Mouse (Mus musculus): ENCODE results near the gene Gm3404. TPM values are rescaled to one million over a fixed set of nuclear protein-coding genes. Genes with fewer than 3 reads are reported as not detected.
"Not testable (repeated sequence)": the region's sequence is repeated elsewhere in the genome, so short reads cannot be mapped to it uniquely, and the experiment has no call there.

The Gm3404 gene
- polyA plus RNA-seq (2015; fragmentation: Nextera tagmentation; extraction: Ambion mirVana), result not detected in 2 replicates

DNA sequence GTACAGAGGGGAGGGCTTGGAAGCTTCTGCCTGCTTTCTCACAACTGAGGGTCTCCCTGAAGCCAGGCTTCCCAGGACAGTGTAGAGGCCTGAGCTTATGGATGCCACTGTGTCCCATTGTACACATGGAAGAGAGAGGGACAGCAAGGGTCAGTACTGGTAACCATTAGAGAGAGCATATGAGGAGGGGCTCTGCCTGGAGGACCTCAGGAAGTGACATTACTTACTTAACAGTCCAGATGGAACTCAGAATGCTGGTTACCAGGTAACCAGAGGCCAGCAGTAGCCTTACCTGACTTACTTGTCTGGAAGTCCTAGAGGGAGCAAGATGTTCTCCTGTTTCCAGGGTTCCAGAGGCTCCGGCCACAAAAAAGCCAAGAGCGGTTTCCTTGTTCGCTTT, at the start of gene Gm3404:
Gm3404 (plus strand) TSS at position 301 of the 400 bp plus-strand sequence.
- WGBS (ENCODE audit: insufficient replicate concordance), result 79% methylated on average over 3 of the region's 3 CpGs

DNA sequence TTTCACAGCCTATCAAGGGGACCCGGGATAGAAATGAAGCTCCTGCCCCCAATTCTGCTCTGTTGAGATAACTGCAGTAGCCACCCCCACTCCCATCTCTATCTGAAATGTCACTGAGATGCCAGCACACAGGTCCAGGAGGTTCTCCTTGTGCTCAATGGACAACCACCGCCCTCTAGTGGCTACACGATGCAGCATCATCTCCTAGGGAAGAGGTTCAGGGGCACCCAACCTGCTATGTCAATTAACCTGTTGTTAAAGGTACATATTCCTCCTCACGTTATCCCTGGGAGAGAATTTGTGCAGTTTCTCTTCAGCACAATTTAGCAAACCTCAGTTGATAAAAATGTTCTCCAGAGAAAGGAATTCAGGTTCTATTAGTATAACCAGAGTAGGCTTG, 46.0 kb upstream of the Gm3404 start:
- H3K9ac ChIP-seq (ENCODE audit: low read depth, low read length); H3K27me3 ChIP-seq (ENCODE audit: control insufficient read depth, insufficient read depth, low read depth, low read length); H3K4me3 ChIP-seq (ENCODE audit: low read depth, low read length); H3K9me3 ChIP-seq (replicated peaks; ENCODE audit: control insufficient read depth, low read length); H3K36me3 ChIP-seq (ENCODE audit: control insufficient read depth, insufficient read depth); ATAC-seq (ENCODE audit: low read depth); H3K4me2 ChIP-seq (ENCODE audit: low read depth, low read length); H3K4me1 ChIP-seq (ENCODE audit: control insufficient read depth, low read depth, low read length); H3K27ac ChIP-seq (ENCODE audit: low read length): not testable (repeated sequence)
- WGBS (ENCODE audit: insufficient replicate concordance), result 9% methylated on average over 4 of the region's 4 CpGs

More for the DNA sequence above, at the start of gene Gm3404:
- not testable (repeated sequence) for H3K9ac ChIP-seq (ENCODE audit: low read depth, low read length); H3K4me3 ChIP-seq (ENCODE audit: low read depth, low read length); H3K27me3 ChIP-seq (ENCODE audit: control insufficient read depth, insufficient read depth, low read depth, low read length); H3K27ac ChIP-seq (ENCODE audit: low read length); H3K4me1 ChIP-seq (ENCODE audit: control insufficient read depth, low read depth, low read length); ATAC-seq (ENCODE audit: low read depth); H3K4me2 ChIP-seq (ENCODE audit: low read depth, low read length); H3K36me3 ChIP-seq (ENCODE audit: control insufficient read depth, insufficient read depth); H3K9me3 ChIP-seq (replicated peaks; ENCODE audit: control insufficient read depth, low read length)

DNA sequence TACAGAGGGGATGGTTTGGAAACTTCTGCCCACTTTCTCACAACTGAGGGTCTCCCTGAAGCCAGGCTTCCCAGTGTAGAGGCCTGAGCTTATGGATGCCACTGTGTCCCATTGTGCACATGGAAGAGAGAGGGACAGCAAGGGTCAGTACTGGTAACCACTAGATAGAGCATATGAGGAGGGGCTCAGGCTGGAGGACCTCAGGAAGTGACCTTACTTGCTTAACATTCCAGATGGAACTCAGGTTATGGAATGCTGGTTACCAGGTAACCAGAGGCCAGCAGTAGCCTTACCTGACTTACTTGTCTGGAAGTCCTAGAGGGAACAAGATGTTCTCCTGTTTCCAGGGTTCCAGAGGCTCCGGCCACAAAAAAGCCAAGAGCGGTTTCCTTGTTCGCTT, 43.9 kb upstream of the Gm3404 start, which contains the start of gene Gm6408:
Gm6408 (plus strand) TSS at position 301 of the 400 bp plus-strand sequence.
- H3K9me3 ChIP-seq (replicated peaks; ENCODE audit: control insufficient read depth, low read length); H3K4me3 ChIP-seq (ENCODE audit: low read depth, low read length); H3K4me2 ChIP-seq (ENCODE audit: low read depth, low read length); H3K4me1 ChIP-seq (ENCODE audit: control insufficient read depth, low read depth, low read length); H3K9ac ChIP-seq (ENCODE audit: low read depth, low read length); ATAC-seq (ENCODE audit: low read depth); H3K27me3 ChIP-seq (ENCODE audit: control insufficient read depth, insufficient read depth, low read depth, low read length); H3K27ac ChIP-seq (ENCODE audit: low read length); H3K36me3 ChIP-seq (ENCODE audit: control insufficient read depth, insufficient read depth): not testable (repeated sequence)
- WGBS (ENCODE audit: insufficient replicate concordance), result 80% methylated on average over 1 of the region's 3 CpGs

DNA sequence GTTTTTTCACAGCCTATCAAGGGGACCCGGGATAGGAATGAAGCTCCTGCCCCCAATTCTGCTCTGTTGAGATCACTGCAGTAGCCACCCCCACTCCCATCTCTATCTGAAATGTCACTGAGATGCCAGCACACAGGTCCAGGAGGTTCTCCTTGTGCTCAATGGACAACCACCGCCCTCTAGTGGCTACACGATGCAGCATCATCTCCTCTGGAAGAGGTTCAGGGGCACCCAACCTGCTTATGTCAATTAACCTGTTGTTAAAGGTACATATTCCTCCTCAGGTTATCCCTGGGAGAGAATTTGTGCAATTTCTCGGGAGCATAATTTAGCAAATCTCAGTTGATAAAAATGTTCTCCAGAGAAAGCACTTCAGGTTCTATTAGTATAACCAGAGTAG, 36.6 kb upstream of the Gm3404 start:
- not testable (repeated sequence) for H3K4me2 ChIP-seq (ENCODE audit: low read depth, low read length); ATAC-seq (ENCODE audit: low read depth); H3K9ac ChIP-seq (ENCODE audit: low read depth, low read length); H3K27ac ChIP-seq (ENCODE audit: low read length); H3K9me3 ChIP-seq (replicated peaks; ENCODE audit: control insufficient read depth, low read length); H3K4me1 ChIP-seq (ENCODE audit: control insufficient read depth, low read depth, low read length); H3K36me3 ChIP-seq (ENCODE audit: control insufficient read depth, insufficient read depth); H3K4me3 ChIP-seq (ENCODE audit: low read depth, low read length); H3K27me3 ChIP-seq (ENCODE audit: control insufficient read depth, insufficient read depth, low read depth, low read length)
- WGBS (ENCODE audit: insufficient replicate concordance), result 3% methylated on average over 3 of the region's 4 CpGs

DNA sequence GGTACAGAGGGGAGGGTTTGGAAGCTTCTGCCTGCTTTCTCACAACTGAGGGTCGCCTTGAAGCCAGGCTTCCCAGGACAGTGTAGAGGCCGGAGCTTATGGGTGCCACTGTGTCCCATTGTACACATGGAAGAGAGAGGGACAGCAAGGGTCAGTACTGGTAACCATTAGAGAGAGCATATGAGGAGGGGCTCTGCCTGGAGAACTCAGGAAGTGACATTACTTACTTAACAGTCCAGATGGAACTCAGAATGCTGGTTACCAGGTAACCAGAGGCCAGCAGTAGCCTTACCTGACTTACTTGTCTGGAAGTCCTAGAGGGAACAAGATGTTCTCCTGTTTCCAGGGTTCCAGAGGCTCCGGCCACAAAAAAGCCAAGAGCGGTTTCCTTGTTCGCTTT, 34.5 kb upstream of the Gm3404 start, which contains the start of gene Gm6370:
Gm6370 (plus strand) TSS at position 301 of the 400 bp plus-strand sequence.
- H3K36me3 ChIP-seq (ENCODE audit: control insufficient read depth, insufficient read depth); ATAC-seq (ENCODE audit: low read depth); H3K9me3 ChIP-seq (replicated peaks; ENCODE audit: control insufficient read depth, low read length); H3K27me3 ChIP-seq (ENCODE audit: control insufficient read depth, insufficient read depth, low read depth, low read length); H3K4me1 ChIP-seq (ENCODE audit: control insufficient read depth, low read depth, low read length); H3K4me3 ChIP-seq (ENCODE audit: low read depth, low read length); H3K4me2 ChIP-seq (ENCODE audit: low read depth, low read length); H3K9ac ChIP-seq (ENCODE audit: low read depth, low read length); H3K27ac ChIP-seq (ENCODE audit: low read length): not testable (repeated sequence)
- no CpG with 5 or more reads among the region's 5 CpGs for WGBS (ENCODE audit: insufficient replicate concordance)

DNA sequence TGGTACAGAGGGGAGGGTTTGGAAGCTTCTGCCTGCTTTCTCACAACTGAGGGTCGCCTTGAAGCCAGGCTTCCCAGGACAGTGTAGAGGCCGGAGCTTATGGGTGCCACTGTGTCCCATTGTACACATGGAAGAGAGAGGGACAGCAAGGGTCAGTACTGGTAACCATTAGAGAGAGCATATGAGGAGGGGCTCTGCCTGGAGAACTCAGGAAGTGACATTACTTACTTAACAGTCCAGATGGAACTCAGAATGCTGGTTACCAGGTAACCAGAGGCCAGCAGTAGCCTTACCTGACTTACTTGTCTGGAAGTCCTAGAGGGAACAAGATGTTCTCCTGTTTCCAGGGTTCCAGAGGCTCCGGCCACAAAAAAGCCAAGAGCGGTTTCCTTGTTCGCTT, 23.5 kb upstream of the Gm3404 start, which contains the start of gene 4930449I24Rik:
4930449I24Rik (plus strand) TSS at position 301 of the 400 bp plus-strand sequence.
- not testable (repeated sequence) for H3K9ac ChIP-seq (ENCODE audit: low read depth, low read length); H3K9me3 ChIP-seq (replicated peaks; ENCODE audit: control insufficient read depth, low read length); H3K36me3 ChIP-seq (ENCODE audit: control insufficient read depth, insufficient read depth); H3K4me2 ChIP-seq (ENCODE audit: low read depth, low read length); H3K4me3 ChIP-seq (ENCODE audit: low read depth, low read length); H3K4me1 ChIP-seq (ENCODE audit: control insufficient read depth, low read depth, low read length); H3K27ac ChIP-seq (ENCODE audit: low read length); ATAC-seq (ENCODE audit: low read depth); H3K27me3 ChIP-seq (ENCODE audit: control insufficient read depth, insufficient read depth, low read depth, low read length)
- no CpG with 5 or more reads among the region's 5 CpGs for WGBS (ENCODE audit: insufficient replicate concordance)

DNA sequence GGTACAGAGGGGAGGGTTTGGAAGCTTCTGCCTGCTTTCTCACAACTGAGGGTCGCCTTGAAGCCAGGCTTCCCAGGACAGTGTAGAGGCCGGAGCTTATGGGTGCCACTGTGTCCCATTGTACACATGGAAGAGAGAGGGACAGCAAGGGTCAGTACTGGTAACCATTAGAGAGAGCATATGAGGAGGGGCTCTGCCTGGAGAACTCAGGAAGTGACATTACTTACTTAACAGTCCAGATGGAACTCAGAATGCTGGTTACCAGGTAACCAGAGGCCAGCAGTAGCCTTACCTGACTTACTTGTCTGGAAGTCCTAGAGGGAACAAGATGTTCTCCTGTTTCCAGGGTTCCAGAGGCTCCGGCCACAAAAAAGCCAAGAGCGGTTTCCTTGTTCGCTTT, 11.8 kb upstream of the Gm3404 start, which contains the start of gene Gm3402:
Gm3402 (plus strand) TSS at position 301 of the 400 bp plus-strand sequence.
- not testable (repeated sequence) for H3K4me3 ChIP-seq (ENCODE audit: low read depth, low read length)

DNA sequence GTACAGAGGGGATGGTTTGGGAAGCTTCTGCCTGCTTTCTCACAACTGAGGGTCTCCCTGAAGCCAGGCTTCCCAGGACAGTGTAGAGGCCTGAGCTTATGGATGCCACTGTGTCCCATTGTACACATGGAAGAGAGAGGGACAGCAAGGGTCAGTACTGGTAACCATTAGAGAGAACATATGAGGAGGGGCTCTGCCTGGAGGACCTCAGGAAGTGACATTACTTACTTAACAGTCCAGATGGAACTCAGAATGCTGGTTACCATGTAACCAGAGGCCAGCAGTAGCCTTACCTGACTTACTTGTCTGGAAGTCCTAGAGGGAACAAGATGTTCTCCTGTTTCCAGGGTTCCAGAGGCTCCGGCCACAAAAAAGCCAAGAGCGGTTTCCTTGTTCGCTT, 11.7 kb downstream of the Gm3404 start, which contains the start of gene Gm3409:
Gm3409 (plus strand) TSS at position 301 of the 400 bp plus-strand sequence.
- not testable (repeated sequence) for H3K27me3 ChIP-seq (ENCODE audit: control insufficient read depth, insufficient read depth, low read depth, low read length); H3K4me2 ChIP-seq (ENCODE audit: low read depth, low read length); H3K9ac ChIP-seq (ENCODE audit: low read depth, low read length); H3K27ac ChIP-seq (ENCODE audit: low read length); ATAC-seq (ENCODE audit: low read depth); H3K4me3 ChIP-seq (ENCODE audit: low read depth, low read length); H3K4me1 ChIP-seq (ENCODE audit: control insufficient read depth, low read depth, low read length); H3K9me3 ChIP-seq (replicated peaks; ENCODE audit: control insufficient read depth, low read length); H3K36me3 ChIP-seq (ENCODE audit: control insufficient read depth, insufficient read depth)
- 89% methylated on average over 2 of the region's 3 CpGs for WGBS (ENCODE audit: insufficient replicate concordance)

More for the DNA sequence above, 11.8 kb upstream of the Gm3404 start, which contains the start of gene Gm3402:
- H3K4me2 ChIP-seq (ENCODE audit: low read depth, low read length); H3K9me3 ChIP-seq (replicated peaks; ENCODE audit: control insufficient read depth, low read length); H3K27me3 ChIP-seq (ENCODE audit: control insufficient read depth, insufficient read depth, low read depth, low read length); ATAC-seq (ENCODE audit: low read depth); H3K36me3 ChIP-seq (ENCODE audit: control insufficient read depth, insufficient read depth); H3K4me1 ChIP-seq (ENCODE audit: control insufficient read depth, low read depth, low read length); H3K27ac ChIP-seq (ENCODE audit: low read length); H3K9ac ChIP-seq (ENCODE audit: low read depth, low read length): not testable (repeated sequence)
- WGBS (ENCODE audit: insufficient replicate concordance), result no CpG with 5 or more reads among the region's 5 CpGs

DNA sequence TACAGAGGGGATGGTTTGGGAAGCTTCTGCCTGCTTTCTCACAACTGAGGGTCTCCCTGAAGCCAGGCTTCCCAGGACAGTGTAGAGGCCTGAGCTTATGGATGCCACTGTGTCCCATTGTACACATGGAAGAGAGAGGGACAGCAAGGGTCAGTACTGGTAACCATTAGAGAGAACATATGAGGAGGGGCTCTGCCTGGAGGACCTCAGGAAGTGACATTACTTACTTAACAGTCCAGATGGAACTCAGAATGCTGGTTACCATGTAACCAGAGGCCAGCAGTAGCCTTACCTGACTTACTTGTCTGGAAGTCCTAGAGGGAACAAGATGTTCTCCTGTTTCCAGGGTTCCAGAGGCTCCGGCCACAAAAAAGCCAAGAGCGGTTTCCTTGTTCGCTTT, 30.2 kb downstream of the Gm3404 start, which contains the start of gene Gm3415:
Gm3415 (plus strand) TSS at position 301 of the 400 bp plus-strand sequence.
- H3K4me2 ChIP-seq (ENCODE audit: low read depth, low read length); H3K4me3 ChIP-seq (ENCODE audit: low read depth, low read length); H3K9me3 ChIP-seq (replicated peaks; ENCODE audit: control insufficient read depth, low read length); H3K27ac ChIP-seq (ENCODE audit: low read length); H3K27me3 ChIP-seq (ENCODE audit: control insufficient read depth, insufficient read depth, low read depth, low read length); ATAC-seq (ENCODE audit: low read depth); H3K9ac ChIP-seq (ENCODE audit: low read depth, low read length); H3K4me1 ChIP-seq (ENCODE audit: control insufficient read depth, low read depth, low read length); H3K36me3 ChIP-seq (ENCODE audit: control insufficient read depth, insufficient read depth): not testable (repeated sequence)
- no CpG with 5 or more reads among the region's 3 CpGs for WGBS (ENCODE audit: insufficient replicate concordance)
